Mouse (Mus musculus): Measurements from ENCODE around the gene Nbr1. TPM values are rescaled to one million over a fixed set of nuclear protein-coding genes. Genes with fewer than 3 reads are reported as not detected.

Gene Nbr1
- polyA plus RNA-seq (2012; fragmentation: generic; extraction: Trizol): 33.0 TPM

- no peak for TF ChIP-seq CEBPB (IDR thresholded peaks at IDR 0.05; ENCODE audit: insufficient read depth, poor library complexity, severe bottlenecking)
- no peak for TF ChIP-seq POLR2AphosphoS2 (IDR thresholded peaks at IDR 0.05; ENCODE audit: insufficient read length, low read depth)
- no peak for TF ChIP-seq MYOD1 (IDR thresholded peaks at IDR 0.05; ENCODE audit: control insufficient read depth in 1 of 3, insufficient read length in 2 of 3, low read depth in 2 of 3)
- no peak for TF ChIP-seq MYOG (IDR thresholded peaks at IDR 0.05; ENCODE audit: control insufficient read depth in 1 of 3, insufficient read depth in 1 of 3, insufficient read length in 2 of 3, low read depth in 2 of 3)
- TF ChIP-seq MAX (IDR thresholded peaks at IDR 0.05; ENCODE audit: low read depth): peak; percentile 32
- TF ChIP-seq E2F4 (IDR thresholded peaks at IDR 0.05; ENCODE audit: insufficient read depth): peak; percentile 100
- TF ChIP-seq TCF12 (IDR thresholded peaks at IDR 0.05; ENCODE audit: insufficient read depth, poor library complexity, severe bottlenecking): no peak
- TF ChIP-seq USF1 (IDR thresholded peaks at IDR 0.05; ENCODE audit: low read depth): no peak
- H3ac ChIP-seq (ENCODE audit: control insufficient read depth, insufficient read length): peak within 1 kb of the TSS; percentile 48
- H3K79me2 ChIP-seq (ENCODE audit: control insufficient read depth, insufficient read depth): peaks cover 43% of the 10 kb centered on the region
- peak within 1 kb of the TSS; percentile 63 for H3K4me3 ChIP-seq
- H3K4me2 ChIP-seq (ENCODE audit: low read depth): peak within 1 kb of the TSS; percentile 83
- H3K27me3 ChIP-seq (ENCODE audit: control insufficient read depth, insufficient read depth, insufficient read length): no peaks in the 10 kb centered on the region
- peaks cover 17% of the 10 kb centered on the region for H3K36me3 ChIP-seq (ENCODE audit: control insufficient read depth, insufficient read depth)
These were observed at the start of gene Nbr1, which contains the start of gene Brca1 for GRCm38 (mm10) chr11:101551751-101552475. Gene Nbr1, plus strand, starts transcription at chr11:101552149. Gene Brca1, minus strand, starts transcription at chr11:101551955.

GRCm38 (mm10) chr11:101506269-101506780 is 45.6 kb upstream of the Nbr1 start:
- no peaks in the 10 kb centered on the region for H3K36me3 ChIP-seq (ENCODE audit: control insufficient read depth, insufficient read depth)
- no peak for TF ChIP-seq TCF3 (IDR thresholded peaks at IDR 0.05; ENCODE audit: insufficient read length, low read depth)
- TF ChIP-seq POLR2A (IDR thresholded peaks at IDR 0.05; ENCODE audit: insufficient read length, low read depth): no peak
- no peak for TF ChIP-seq MYOD1 (IDR thresholded peaks at IDR 0.05; ENCODE audit: control insufficient read depth in 1 of 3, insufficient read length in 2 of 3, low read depth in 2 of 3)
- no peak for TF ChIP-seq REST (IDR thresholded peaks at IDR 0.05; ENCODE audit: insufficient read depth, insufficient read length)
- TF ChIP-seq MYOG (IDR thresholded peaks at IDR 0.05; ENCODE audit: control insufficient read depth in 1 of 3, insufficient read depth in 1 of 3, insufficient read length in 2 of 3, low read depth in 2 of 3): no peak
- no peak for TF ChIP-seq E2F4 (IDR thresholded peaks at IDR 0.05; ENCODE audit: insufficient read depth)
- TF ChIP-seq MAX (IDR thresholded peaks at IDR 0.05; ENCODE audit: low read depth): no peak
- TF ChIP-seq POLR2AphosphoS2 (IDR thresholded peaks at IDR 0.05; ENCODE audit: insufficient read length, low read depth): no peak
- no peak for TF ChIP-seq TCF12 (IDR thresholded peaks at IDR 0.05; ENCODE audit: insufficient read depth, poor library complexity, severe bottlenecking)
- TF ChIP-seq USF1 (IDR thresholded peaks at IDR 0.05; ENCODE audit: low read depth): no peak
- TF ChIP-seq CEBPB (IDR thresholded peaks at IDR 0.05; ENCODE audit: insufficient read depth, poor library complexity, severe bottlenecking): no peak
- no peak for TF ChIP-seq SRF (IDR thresholded peaks at IDR 0.05; ENCODE audit: control insufficient read depth, insufficient read length, low read depth)
- H3K4me2 ChIP-seq (ENCODE audit: low read depth): no peak overlapping the region
- no peaks in the 10 kb centered on the region for H3K27me3 ChIP-seq (ENCODE audit: control insufficient read depth, insufficient read depth, insufficient read length)
- no peaks in the 10 kb centered on the region for H3K79me2 ChIP-seq (ENCODE audit: control insufficient read depth, insufficient read depth)
- no peak overlapping the region for H3K4me3 ChIP-seq
- H3ac ChIP-seq (ENCODE audit: control insufficient read depth, insufficient read length): no peak overlapping the region

DNA sequence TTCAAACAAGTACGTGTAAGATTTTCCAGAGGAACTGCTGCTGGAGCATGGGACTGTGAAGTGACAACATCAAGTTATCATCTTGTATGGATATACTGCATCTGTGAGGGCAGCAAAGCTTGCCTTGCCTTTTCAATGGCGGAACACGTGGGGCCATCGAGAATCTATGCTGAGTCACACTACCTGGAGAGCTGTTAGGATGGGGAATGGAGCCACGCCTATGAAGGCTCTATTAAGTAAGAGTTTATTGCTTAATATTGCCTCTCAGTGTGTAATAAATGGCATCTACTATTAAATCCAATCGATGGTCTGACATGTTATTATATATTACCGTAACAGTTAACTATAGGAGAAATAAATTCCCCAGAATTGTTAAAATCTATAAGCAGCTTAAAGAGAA is 44.9 kb upstream of the Nbr1 start:
- no peaks in the 10 kb centered on the region for H3K27me3 ChIP-seq (ENCODE audit: control insufficient read depth, insufficient read depth, insufficient read length)
- no peak overlapping the region for H3K4me3 ChIP-seq
- no peak overlapping the region for H3K4me2 ChIP-seq (ENCODE audit: low read depth)
- TF ChIP-seq MAX (IDR thresholded peaks at IDR 0.05; ENCODE audit: low read depth) (no peak), MYOG (IDR thresholded peaks at IDR 0.05; ENCODE audit: control insufficient read depth in 1 of 3, insufficient read depth in 1 of 3, insufficient read length in 2 of 3, low read depth in 2 of 3) (no peak), E2F4 (IDR thresholded peaks at IDR 0.05; ENCODE audit: insufficient read depth) (no peak), CEBPB (IDR thresholded peaks at IDR 0.05; ENCODE audit: insufficient read depth, poor library complexity, severe bottlenecking) (no peak), POLR2AphosphoS2 (IDR thresholded peaks at IDR 0.05; ENCODE audit: insufficient read length, low read depth) (no peak)
- H3ac ChIP-seq (ENCODE audit: control insufficient read depth, insufficient read length): no peak overlapping the region
- H3K36me3 ChIP-seq (ENCODE audit: control insufficient read depth, insufficient read depth): no peaks in the 10 kb centered on the region
- no peaks in the 10 kb centered on the region for H3K79me2 ChIP-seq (ENCODE audit: control insufficient read depth, insufficient read depth)

DNA sequence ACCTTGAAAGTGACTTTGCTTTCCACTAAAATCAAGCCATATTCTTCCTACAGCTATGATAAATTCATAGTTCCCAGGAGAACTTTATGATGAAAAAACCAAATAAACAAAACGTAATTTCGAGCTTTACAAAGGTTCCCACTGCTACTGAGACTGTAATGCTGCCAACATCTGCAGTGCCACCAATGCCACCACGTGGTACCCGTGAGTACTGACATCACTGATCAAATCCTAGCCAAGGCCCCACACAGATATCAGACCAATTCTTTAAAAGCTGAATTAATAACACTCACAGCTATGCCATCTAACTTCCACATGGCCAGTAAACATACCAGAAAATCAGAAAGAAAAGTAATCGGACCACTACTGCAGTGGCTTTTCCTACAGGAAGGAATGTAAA is 33.0 kb upstream of the Nbr1 start:
- Histone ChIP-seq H3K27me3 (ENCODE audit: control insufficient read depth, insufficient read depth, insufficient read length) (no peaks in the 10 kb centered on the region), H3ac (ENCODE audit: control insufficient read depth, insufficient read length) (no peak overlapping the region), H3K4me3 (no peak overlapping the region), H3K79me2 (ENCODE audit: control insufficient read depth, insufficient read depth) (no peaks in the 10 kb centered on the region), H3K4me2 (ENCODE audit: low read depth) (no peak overlapping the region), H3K36me3 (ENCODE audit: control insufficient read depth, insufficient read depth) (peaks cover 10% of the 10 kb centered on the region)
- TF ChIP-seq CEBPB (IDR thresholded peaks at IDR 0.05; ENCODE audit: insufficient read depth, poor library complexity, severe bottlenecking): no peak
- TF ChIP-seq MYOG (IDR thresholded peaks at IDR 0.05; ENCODE audit: control insufficient read depth in 1 of 3, insufficient read depth in 1 of 3, insufficient read length in 2 of 3, low read depth in 2 of 3): no peak
- TF ChIP-seq MYOD1 (IDR thresholded peaks at IDR 0.05; ENCODE audit: control insufficient read depth in 1 of 3, insufficient read length in 2 of 3, low read depth in 2 of 3): no peak
- no peak for TF ChIP-seq SRF (IDR thresholded peaks at IDR 0.05; ENCODE audit: control insufficient read depth, insufficient read length, low read depth)
- TF ChIP-seq POLR2A (IDR thresholded peaks at IDR 0.05; ENCODE audit: insufficient read length, low read depth): no peak
- TF ChIP-seq TCF3 (IDR thresholded peaks at IDR 0.05; ENCODE audit: insufficient read length, low read depth): no peak
- no peak for TF ChIP-seq USF1 (IDR thresholded peaks at IDR 0.05; ENCODE audit: low read depth)
- no peak for TF ChIP-seq E2F4 (IDR thresholded peaks at IDR 0.05; ENCODE audit: insufficient read depth)
- TF ChIP-seq POLR2AphosphoS2 (IDR thresholded peaks at IDR 0.05; ENCODE audit: insufficient read length, low read depth): no peak
- no peak for TF ChIP-seq TCF12 (IDR thresholded peaks at IDR 0.05; ENCODE audit: insufficient read depth, poor library complexity, severe bottlenecking)
